Mouse (Mus musculus): Measurements from ENCODE around the gene Larp4.

- TF ChIP-seq CTCF (IDR thresholded peaks at IDR 0.05; ENCODE audit: low read depth) (no peak), EP300 (IDR thresholded peaks at IDR 0.05; ENCODE audit: low read depth) (no peak)
These were observed 2.9 kb upstream of the Larp4 start, which contains the start of gene Fam186a for GRCm38 (mm10) chr15:99966961-99967360.

Data from liver, embryonic 14.5 days (tissue).